Mouse (Mus musculus): ENCODE measurements around the gene Tubb3.

GRCm38 (mm10) chr8:123384883-123385540 is 26.2 kb upstream of the Tubb3 start:
- TF ChIP-seq POLR2A (IDR thresholded peaks at IDR 0.05; ENCODE audit: low read depth, low read length), result no peak
- no peak for TF ChIP-seq CTCF (IDR thresholded peaks at IDR 0.05; ENCODE audit: borderline replicate concordance, insufficient read depth, low read length)
